Mouse (Mus musculus) heart, embryonic 12.5 days (tissue): ENCODE data around the gene Ccdc158. TPM values are rescaled to one million over a fixed set of nuclear protein-coding genes. Genes with fewer than 3 reads are reported as not detected.

Experiments used
- ATAC-seq: fragments of 200-750 bp; cut with Nextera tagmentation; 2 replicates; pipeline ENCODE4 v1.8.0; 2017; ENCODE audit warnings: moderate TSS enrichment, moderate library complexity; ENCODE audit not compliant: insufficient number of reproducible peaks, low FRiP score
- H3K27ac ChIP-seq: fragments of 300-500 bp; sonication (generic); 2 replicates; pipeline ENCODE4 v1.5.1; 2016; ENCODE audit warnings: mild to moderate bottlenecking, moderate library complexity; ENCODE audit not compliant: poor library complexity, severe bottlenecking
- H3K27me3 ChIP-seq: fragments of 300-500 bp; sonication (generic); replicated peaks from 2 replicates; pipeline ENCODE4 v1.6.1; 2016; ENCODE audit warnings: mild to moderate bottlenecking, moderate library complexity
- H3K36me3 ChIP-seq: fragments of 300-500 bp; sonication (generic); 2 replicates; pipeline ENCODE4 v1.6.1; 2016; ENCODE audit warnings: mild to moderate bottlenecking, moderate library complexity
- H3K4me1 ChIP-seq: fragments of 300-500 bp; sonication (generic); replicated peaks from 2 replicates; pipeline ENCODE4 v1.6.1; 2016; ENCODE audit warnings: mild to moderate bottlenecking
- H3K4me2 ChIP-seq: fragments of 300-500 bp; sonication (generic); 2 replicates; pipeline ENCODE4 v1.6.1; 2016; ENCODE audit warnings: mild to moderate bottlenecking, moderate library complexity
- H3K4me3 ChIP-seq: fragments of 300-500 bp; sonication (generic); 2 replicates; pipeline ENCODE4 v1.5.1; 2016; ENCODE audit warnings: mild to moderate bottlenecking
- H3K9ac ChIP-seq: fragments of 300-500 bp; sonication (generic); 2 replicates; pipeline ENCODE4 v1.6.1; 2016; ENCODE audit warnings: mild to moderate bottlenecking, moderate library complexity
- H3K9me3 ChIP-seq: fragments of 300-500 bp; sonication (generic); replicated peaks from 2 replicates; pipeline ENCODE4 v1.6.1; 2016; ENCODE audit warnings: mild to moderate bottlenecking, moderate library complexity
- WGBS: fragments of 180-500 bp; shearing (Covaris S2); methylation state at CpG from one replicate; pipeline ENCODE4 v1.1.7; 2016; 5-methylcytosine and 5-hydroxymethylcytosine counted together
- polyA plus RNA-seq: library from polyadenylated mRNA; unstranded; fragments of >200 nt; fragmentation: Nextera tagmentation; extraction: Ambion mirVana; gene quantifications from 2 replicates; pipeline ENCODE4 v1.2.1, GENCODE M21; 2016

Gene Ccdc158
- polyA plus RNA-seq, 1 experiment from 2014 or later = 1.1 TPM

GRCm38 (mm10) chr5:92640861-92641260, 34.2 kb downstream of the Ccdc158 start:
- H3K4me3 ChIP-seq = no peak overlapping the region
- no peaks in the 10 kb centered on the region for H3K36me3 ChIP-seq
- ATAC-seq = no peak
- no peaks in the 10 kb centered on the region for H3K27me3 ChIP-seq
- no peak overlapping the region for H3K4me2 ChIP-seq
- WGBS = 80% methylated on average over 3 of the region's 3 CpGs
- no peak overlapping the region for H3K27ac ChIP-seq
- no peaks in the 10 kb centered on the region for H3K9me3 ChIP-seq
- no peak overlapping the region for H3K9ac ChIP-seq
- H3K4me1 ChIP-seq = 0 out of 2 replicates have a peak, but pooled peaks cover 3% of the 10 kb centered on the region

- no peaks in the 10 kb centered on the region for H3K4me1 ChIP-seq
- no peak overlapping the region for H3K4me2 ChIP-seq
- no peaks in the 10 kb centered on the region for H3K36me3 ChIP-seq
- no peak overlapping the region for H3K27ac ChIP-seq
- WGBS = 78% methylated on average over 5 of the region's 5 CpGs
- H3K9me3 ChIP-seq = no peaks in the 10 kb centered on the region
- H3K27me3 ChIP-seq = no peaks in the 10 kb centered on the region
- ATAC-seq = no peak
- H3K9ac ChIP-seq = no peak overlapping the region
- H3K4me3 ChIP-seq = no peak overlapping the region
Observed at GRCm38 (mm10) chr5:92635891-92636290, 39.2 kb downstream of the Ccdc158 start.

- Histone ChIP-seq H3K9ac (no peak overlapping the region), H3K4me3 (no peak overlapping the region), H3K9me3 (no peaks in the 10 kb centered on the region), H3K36me3 (no peaks in the 10 kb centered on the region), H3K27me3 (no peaks in the 10 kb centered on the region), H3K4me1 (no peaks in the 10 kb centered on the region), H3K27ac (no peak overlapping the region), H3K4me2 (no peak overlapping the region)
- 77% methylated on average over 3 of the region's 3 CpGs for WGBS
- ATAC-seq = no peak
Observed at GRCm38 (mm10) chr5:92634916-92635315, 40.2 kb downstream of the Ccdc158 start.

GRCm38 (mm10) chr5:92633526-92633925, 41.5 kb downstream of the Ccdc158 start:
- H3K9ac ChIP-seq = no peak overlapping the region
- H3K4me1 ChIP-seq = peaks cover 6% of the 10 kb centered on the region
- no peak for ATAC-seq
- H3K36me3 ChIP-seq = no peaks in the 10 kb centered on the region
- H3K9me3 ChIP-seq = no peaks in the 10 kb centered on the region
- H3K27me3 ChIP-seq = no peaks in the 10 kb centered on the region
- no peak overlapping the region for H3K4me2 ChIP-seq
- H3K27ac ChIP-seq = no peak overlapping the region
- WGBS = 51% methylated on average over 4 of the region's 4 CpGs
- H3K4me3 ChIP-seq = no peak overlapping the region

GRCm38 (mm10) chr5:92627896-92628295, 47.2 kb downstream of the Ccdc158 start:
- H3K9ac ChIP-seq = no peak overlapping the region
- H3K27ac ChIP-seq = peak overlapping the region; percentile 87
- no peaks in the 10 kb centered on the region for H3K36me3 ChIP-seq
- H3K4me1 ChIP-seq = peaks cover 14% of the 10 kb centered on the region
- WGBS = 28% methylated on average over 7 of the region's 7 CpGs
- H3K4me2 ChIP-seq = peak overlapping the region; percentile 32; the same call in 1 of the 2 replicates
- H3K4me3 ChIP-seq = no peak overlapping the region
- H3K9me3 ChIP-seq = peaks cover 6% of the 10 kb centered on the region
- ATAC-seq = peak; percentile 69
- no peaks in the 10 kb centered on the region for H3K27me3 ChIP-seq

GRCm38 (mm10) chr5:92621883-92622282, 53.2 kb downstream of the Ccdc158 start:
- H3K9me3 ChIP-seq = peaks cover 6% of the 10 kb centered on the region
- 79% methylated on average over 5 of the region's 5 CpGs for WGBS
- H3K4me1 ChIP-seq = no peaks in the 10 kb centered on the region
- no peak for ATAC-seq
- no peak overlapping the region for H3K4me2 ChIP-seq
- H3K27me3 ChIP-seq = no peaks in the 10 kb centered on the region
- no peak overlapping the region for H3K9ac ChIP-seq
- H3K4me3 ChIP-seq = no peak overlapping the region
- H3K27ac ChIP-seq = no peak overlapping the region
- H3K36me3 ChIP-seq = no peaks in the 10 kb centered on the region

GRCm38 (mm10) chr5:92612756-92613155, 62.3 kb downstream of the Ccdc158 start:
- no peak for ATAC-seq
- Histone ChIP-seq H3K4me1 (no peaks in the 10 kb centered on the region), H3K9ac (no peak overlapping the region), H3K27me3 (no peaks in the 10 kb centered on the region), H3K4me3 (no peak overlapping the region), H3K36me3 (no peaks in the 10 kb centered on the region), H3K9me3 (no peaks in the 10 kb centered on the region), H3K27ac (no peak overlapping the region), H3K4me2 (no peak overlapping the region)
- 82% methylated on average over 4 of the region's 4 CpGs for WGBS

GRCm38 (mm10) chr5:92607492-92608229, 67.4 kb downstream of the Ccdc158 start:
- WGBS = 83% methylated on average over 5 of the region's 5 CpGs
- no peak for ATAC-seq
- no peak overlapping the region for H3K27ac ChIP-seq

GRCm38 (mm10) chr5:92604452-92605247, 70.4 kb downstream of the Ccdc158 start:
- H3K27me3 ChIP-seq = 0 out of 2 replicates have a peak, but pooled peaks cover 9% of the 10 kb centered on the region
- peaks cover 21% of the 10 kb centered on the region for H3K4me1 ChIP-seq
- H3K4me2 ChIP-seq = peak overlapping the region; percentile 73
- no peaks in the 10 kb centered on the region for H3K9me3 ChIP-seq
- H3K27ac ChIP-seq = peak overlapping the region; percentile 80
- H3K36me3 ChIP-seq = peaks cover 15% of the 10 kb centered on the region
- H3K9ac ChIP-seq = peak overlapping the region; percentile 83; the same call in 1 of the 2 replicates
- peak overlapping the region; percentile 67 for H3K4me3 ChIP-seq
- no peak for ATAC-seq
- WGBS = 56% methylated on average over 10 of the region's 10 CpGs

More at GRCm38 (mm10) chr5:92607492-92608229, 67.4 kb downstream of the Ccdc158 start:
- Histone ChIP-seq H3K4me3 (no peak overlapping the region), H3K4me2 (no peak overlapping the region), H3K9ac (no peak overlapping the region), H3K27me3 (no peaks in the 10 kb centered on the region), H3K4me1 (peaks cover 21% of the 10 kb centered on the region), H3K9me3 (no peaks in the 10 kb centered on the region), H3K36me3 (peaks cover 15% of the 10 kb centered on the region)

- Histone ChIP-seq H3K4me3 (peak within 1 kb of the TSS; percentile 67), H3K27ac (peak within 1 kb of the TSS; percentile 80), H3K4me2 (peak within 1 kb of the TSS; percentile 73), H3K36me3 (peaks cover 15% of the 10 kb centered on the region), H3K9me3 (no peaks in the 10 kb centered on the region), H3K4me1 (peaks cover 21% of the 10 kb centered on the region), H3K27me3 (0 out of 2 replicates have a peak, but pooled peaks cover 9% of the 10 kb centered on the region), H3K9ac (peak within 1 kb of the TSS; percentile 83)
- peak; percentile 92 for ATAC-seq
- under 1% methylated on average over 69 of the region's 69 CpGs for WGBS
Observed at GRCm38 (mm10) chr5:92602691-92603690, 72.1 kb downstream of the Ccdc158 start, which contains the start of gene Stbd1. Stbd1 (plus strand) TSS chr5:92603041.
